Mouse (Mus musculus): ENCODE data around the gene Card11. TPM values are rescaled to one million over a fixed set of nuclear protein-coding genes. Genes with fewer than 3 reads are reported as not detected.

Card11 gene
- total RNA-seq, 1 experiment from 2014 or later = 0.63 TPM

DNA sequence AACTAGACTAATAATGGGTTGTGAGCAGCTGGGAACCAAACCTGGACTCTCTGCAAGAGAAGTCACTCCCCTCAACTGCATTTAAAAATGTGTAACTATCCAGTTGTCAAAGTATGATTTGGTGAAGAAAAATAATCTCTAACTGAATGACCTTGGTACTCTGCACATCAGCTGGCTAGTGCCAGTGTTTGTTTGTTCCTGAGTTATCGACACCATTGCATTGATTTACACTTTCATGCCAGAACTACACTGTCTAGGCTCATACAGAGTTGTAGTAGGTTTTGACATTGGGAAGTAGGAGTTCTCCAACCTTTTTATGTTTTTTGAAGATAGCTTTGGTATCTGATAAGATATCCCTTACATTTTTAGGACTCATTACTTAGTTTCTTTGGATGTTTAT, 81.9 kb downstream of the Card11 start:
- no peak for DNase-seq

DNA sequence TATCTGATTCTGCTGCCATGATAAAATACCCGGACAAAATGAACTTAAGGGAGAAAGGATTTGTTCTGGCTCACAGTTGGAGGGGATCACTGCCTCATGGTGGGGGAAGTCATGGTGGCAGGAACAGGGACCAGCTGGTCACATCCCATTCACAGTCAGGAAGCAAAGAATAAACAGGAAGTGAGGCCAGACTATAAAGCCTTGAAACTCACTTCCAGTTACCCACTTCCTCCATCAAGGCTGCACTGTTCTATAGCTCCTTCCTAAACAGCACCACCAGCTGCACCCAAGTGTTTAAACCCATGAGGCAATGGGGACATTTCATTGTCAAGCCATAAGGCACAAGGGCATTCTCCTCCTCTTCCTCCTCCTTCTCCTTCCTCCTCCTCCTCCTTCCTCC, 82.6 kb downstream of the Card11 start:
- no peak for DNase-seq

DNA sequence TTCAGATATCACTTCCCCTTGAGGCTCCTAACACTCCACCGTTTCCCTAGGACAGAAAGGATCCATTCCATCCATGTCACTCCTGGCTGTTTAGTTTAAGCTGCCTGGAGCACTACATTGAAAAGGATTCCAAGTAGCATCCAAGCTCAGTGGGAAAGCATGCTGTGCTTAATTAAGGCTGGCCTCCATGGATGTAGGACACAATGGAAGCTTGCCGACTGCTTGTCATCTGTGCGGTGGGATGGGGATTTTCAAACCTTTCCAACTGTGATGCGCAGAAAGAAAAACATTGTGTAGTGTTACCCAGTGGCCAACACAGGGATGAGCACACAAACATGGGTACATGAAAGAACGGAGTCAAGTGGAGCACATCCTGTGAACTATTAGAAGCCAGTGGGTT, 89.5 kb downstream of the Card11 start:
- no peak for DNase-seq

DNA sequence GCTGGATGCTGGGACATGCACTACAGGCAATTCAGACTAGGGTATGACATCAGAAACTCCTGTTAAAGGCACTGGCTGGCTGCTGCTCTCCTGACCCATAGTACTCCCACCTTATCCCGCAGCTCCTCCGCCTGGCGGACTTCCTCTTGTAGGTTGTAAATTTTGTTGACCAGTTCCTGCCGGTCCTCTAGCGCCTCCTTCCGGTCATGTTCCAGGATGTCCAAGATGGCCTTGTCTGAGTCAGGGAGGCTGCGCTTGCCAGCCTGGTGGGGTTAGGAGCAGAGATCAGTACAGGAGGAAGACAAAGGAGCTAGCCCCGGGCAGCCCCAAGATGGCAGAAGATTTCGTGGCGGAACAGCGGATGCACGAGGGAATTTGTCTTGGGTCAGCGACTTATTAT, 99.5 kb downstream of the Card11 start:
- DNase-seq = peak; percentile 69

DNA sequence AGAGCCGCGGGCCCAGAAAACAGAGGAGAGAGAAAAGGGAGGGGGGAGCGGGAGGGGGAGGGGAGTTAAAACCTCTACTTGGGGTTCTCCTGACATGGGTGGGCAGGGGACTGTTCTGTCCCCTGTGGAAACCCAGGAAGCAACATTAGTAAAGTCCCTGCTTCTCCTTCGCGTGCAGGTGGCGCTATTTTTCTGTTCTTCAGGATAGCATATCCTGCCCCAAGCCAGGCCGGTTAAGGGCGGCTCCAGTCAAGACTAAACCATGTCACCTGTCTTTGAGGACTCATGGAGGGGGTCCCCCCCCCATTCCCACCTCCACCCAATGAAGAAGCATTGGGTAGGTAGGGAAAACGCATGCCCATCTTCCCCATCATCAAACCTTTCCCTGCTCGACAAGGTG, 109.3 kb downstream of the Card11 start:
- DNase-seq = peak; percentile 12

DNA sequence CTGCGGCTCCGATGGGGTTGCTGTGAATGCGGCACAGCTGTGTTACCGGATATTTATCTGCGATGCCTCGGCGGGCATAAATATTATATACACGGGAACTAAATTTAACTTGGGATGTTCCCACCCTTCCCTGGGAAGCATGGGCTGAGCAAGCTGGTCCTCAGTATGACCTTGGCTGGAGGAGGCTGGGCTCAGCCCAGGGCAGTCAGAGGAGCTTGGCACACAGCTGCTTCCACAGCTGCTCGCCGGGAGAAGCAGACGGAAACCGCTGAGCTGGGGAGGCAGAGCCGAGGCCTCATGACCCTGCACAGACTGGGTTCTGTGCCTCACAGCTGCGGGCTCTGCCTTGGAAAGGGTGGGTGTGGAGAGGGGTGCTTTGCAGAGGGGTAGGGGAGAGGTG, 110.3 kb downstream of the Card11 start:
- peak; percentile 37 for DNase-seq

DNA sequence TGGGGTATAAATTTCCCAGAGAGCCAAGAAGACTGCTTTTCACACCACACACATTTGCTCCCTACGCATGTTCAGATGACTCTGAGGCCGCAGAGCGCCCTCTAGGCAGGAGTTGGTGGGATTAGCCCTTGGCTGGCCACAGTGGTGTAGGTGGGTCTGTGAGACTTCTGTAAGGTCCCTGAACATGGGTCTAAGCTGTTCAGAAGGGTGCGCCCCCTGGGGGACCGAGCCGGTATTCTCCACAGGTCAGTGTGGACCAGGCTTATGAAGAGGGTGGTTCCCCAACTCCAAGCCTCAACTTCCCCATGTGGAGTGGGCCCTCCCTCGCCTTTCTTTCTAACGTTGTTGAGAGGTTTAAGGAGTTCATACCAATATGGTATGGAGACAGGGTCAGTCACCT, 110.8 kb downstream of the Card11 start:
- DNase-seq = peak; percentile 61

DNA sequence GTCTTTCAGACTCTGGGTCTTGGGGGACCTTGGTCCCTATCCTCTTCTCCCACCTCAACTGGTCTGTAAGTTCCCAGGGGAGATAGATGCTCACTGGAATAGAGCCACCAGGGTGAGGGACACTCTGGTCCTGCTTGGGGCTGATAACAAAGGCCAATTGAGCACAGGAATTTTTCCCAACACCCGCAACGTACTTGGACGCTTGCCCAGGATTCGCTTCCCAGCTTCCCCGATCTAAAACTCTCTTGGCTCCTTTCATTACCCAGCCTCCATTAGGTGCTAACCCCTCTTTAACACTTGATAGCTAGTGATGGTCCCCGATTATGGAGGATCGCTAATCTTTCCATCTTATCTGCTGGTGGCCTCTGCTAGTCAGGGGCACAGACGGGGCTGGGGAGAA, 112.5 kb downstream of the Card11 start:
- no peak for DNase-seq

DNA sequence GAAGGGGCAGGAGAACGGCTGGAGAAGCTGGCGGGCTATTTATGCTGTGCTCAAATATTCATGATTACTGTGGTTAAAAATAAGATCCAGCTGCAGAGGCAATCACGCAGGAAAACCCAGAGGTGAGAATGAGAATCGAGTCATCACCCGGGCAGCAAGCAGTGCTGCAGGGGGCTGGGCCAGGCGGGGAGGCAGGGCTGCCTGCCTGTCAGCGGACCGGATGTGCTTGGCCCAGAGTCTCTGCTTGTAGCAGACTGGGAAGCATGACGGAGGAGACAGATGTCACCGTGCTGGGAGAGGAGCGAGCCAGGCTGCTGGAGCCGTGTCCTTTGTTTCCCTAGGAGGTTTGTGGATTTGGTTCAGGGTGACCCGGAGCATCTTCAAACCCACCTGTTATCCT, 115.4 kb downstream of the Card11 start:
- DNase-seq = peak; percentile 13

DNA sequence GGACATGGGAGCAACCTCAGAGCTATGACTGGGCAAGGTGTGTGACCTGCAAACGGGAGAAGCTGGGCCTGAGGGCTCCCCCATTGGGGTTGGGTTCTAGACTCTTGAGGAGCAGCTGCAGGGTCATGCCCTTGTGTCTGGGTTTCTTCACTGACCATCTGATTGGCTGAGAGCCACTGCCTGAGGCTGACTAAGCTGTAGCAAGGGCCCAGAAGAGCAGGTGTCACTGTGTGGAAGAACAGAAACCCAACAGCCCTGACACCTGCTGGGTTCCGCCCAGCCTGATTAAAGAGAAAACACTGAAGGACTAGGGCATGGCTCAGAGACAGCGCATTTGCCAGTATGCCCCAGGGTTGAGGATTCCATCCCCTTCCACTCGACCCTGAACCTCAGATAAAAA, 118.0 kb downstream of the Card11 start:
- no peak for DNase-seq

DNA sequence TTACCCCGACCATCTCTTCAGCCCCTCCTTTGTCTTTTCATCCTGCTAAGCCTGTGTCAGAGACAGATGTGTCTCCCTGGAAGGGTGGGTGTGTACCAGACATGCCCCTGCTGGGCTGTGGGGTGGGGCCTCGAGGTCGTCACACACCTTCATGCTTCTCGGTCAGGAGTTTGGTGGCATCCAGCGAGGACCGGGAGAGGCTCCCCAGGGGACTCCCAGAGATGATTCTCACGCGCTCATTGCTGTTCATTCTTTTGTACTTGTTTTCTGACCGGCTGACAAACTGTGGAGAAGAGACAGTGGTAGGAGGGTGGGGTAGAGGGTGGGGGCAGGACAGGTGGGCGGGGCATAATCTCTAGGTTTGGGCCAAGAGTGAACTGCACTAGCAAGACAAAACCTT, 120.2 kb downstream of the Card11 start:
- no peak for DNase-seq

DNA sequence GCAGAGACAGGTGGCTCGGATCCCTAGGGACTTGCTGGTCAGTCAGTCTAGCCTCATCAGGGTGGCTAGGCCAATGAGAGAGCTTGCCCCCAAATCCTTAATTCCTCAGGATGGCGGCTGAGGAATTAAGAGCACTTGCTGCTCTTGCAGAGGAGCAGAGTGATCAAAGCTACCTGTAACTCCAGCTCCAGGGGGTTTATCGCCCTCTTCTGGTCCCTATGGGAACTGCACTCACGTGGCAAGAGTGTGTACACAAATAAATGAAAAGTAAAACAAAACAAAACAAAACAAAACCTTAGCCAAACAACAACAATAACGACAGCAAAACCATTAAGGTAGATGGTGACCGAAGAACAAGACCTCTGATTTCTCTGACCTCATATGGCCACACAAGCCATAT, 121.7 kb downstream of the Card11 start:
- DNase-seq = no peak

DNA sequence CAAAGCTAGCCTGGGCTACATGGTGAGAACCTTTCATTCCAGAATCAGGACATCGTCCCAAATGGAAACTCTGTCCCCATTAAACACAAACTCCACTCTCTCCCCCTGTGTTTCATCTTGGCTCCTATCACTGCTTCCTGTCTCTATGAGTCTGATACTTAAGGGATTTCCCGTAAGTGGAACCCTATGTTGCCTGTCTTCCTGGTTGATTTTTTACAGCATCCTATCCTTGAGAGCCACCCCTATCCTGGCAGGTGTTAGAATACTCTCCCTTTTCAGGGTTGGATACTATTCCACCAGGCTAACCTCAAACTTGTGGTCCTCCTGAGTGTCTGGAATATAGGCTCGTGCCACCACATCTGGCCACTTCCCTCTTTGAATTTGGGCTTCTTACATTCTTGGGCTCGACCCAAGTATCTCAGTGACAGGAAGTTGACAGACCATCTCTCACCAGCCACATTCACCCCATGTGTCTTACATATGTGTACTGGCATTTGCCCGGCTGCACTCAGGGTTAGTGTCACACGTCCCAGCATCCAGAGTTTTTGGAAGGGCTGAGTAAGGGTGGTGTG, 126.6 kb downstream of the Card11 start:
- no peak for DNase-seq

DNA sequence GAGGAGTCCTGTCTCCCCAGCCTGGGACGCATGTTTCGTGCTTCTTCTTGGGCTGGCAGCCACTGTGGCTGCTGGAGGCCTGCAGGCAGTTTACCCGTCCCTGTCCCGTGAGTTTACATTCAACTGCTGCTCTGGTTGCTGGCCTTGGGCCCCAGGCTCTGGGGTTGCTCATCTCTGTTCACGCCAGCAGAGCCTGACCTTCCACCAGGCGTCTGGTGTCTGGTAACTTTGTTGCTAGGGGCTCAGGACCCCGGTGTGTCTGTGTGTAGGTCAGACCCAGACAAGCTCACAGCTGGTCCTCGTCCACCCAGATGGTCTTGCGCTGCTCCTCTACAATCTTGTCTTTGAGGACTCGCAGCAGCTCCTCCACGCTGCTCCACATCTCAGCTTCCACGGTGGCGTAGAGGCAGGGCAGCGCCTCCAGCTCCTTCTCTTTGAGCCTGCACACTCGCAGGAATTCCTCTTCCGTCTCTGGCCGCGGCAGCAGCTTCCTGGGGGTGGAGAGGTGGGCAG, 127.3 kb downstream of the Card11 start:
- DNase-seq = peak; percentile 59

DNA sequence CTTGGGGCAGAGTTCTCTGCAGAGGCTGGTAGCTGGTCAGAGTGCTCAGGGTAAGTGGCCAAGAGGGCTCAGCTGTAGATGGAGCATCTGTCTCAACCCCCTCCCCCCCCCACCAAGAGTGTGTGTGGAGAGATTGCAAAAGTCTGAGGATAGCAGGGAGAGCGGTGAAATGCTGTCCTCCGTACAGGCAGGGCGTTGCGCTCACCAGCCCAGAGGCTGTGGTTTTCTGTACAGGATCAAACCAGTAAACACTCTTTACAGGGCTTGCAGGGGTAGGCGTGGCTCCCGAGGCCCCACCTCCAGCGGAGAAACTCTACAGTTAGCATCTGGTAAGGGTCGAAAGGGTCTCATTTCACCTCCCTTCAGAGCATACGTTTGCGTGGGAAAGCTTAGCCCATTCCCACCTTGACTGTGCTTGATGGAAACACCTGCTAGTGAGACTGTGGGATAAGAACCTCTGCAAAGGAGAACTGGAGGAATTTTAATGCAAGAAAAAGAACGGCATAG, 127.8 kb downstream of the Card11 start:
- no peak for DNase-seq

DNA sequence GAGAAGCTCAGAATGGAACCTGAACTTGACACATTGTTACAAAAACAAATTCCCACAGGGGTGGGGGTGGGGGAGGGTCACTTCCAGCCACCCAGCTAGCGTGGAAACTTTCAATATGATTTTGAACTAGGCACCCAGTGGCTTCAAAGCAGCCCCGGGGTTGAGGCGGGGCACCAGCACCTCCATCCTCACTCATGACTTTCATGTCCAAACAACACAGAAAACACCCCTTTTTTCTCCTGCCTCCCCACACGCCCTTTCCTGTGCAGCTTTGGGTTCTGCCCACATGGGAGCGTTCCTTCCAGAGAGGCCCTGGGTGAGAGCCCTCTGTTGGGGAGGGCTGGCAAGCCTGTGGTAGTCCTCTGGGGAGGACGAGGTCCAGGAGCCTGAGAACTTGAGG, 129.1 kb downstream of the Card11 start:
- no peak for DNase-seq

DNA sequence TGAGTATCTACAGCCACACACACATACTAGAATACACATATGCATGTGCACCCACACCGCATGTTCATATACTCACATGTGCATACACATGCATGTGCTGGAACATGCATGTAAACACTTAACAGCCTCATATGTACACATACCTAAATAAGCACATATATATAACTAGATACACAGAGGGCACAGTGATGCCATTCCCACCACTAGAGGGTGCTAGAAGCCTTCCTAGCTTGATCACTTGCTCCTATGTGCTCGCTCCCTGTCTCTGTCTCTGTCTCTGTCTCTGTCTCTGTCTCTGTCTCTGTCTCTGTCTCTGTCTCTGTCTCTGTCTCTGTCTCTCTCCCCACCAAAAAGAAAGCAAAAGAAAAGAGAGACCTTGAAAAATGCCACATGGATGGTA, 131.3 kb downstream of the Card11 start:
- peak; percentile 70 for DNase-seq

DNA sequence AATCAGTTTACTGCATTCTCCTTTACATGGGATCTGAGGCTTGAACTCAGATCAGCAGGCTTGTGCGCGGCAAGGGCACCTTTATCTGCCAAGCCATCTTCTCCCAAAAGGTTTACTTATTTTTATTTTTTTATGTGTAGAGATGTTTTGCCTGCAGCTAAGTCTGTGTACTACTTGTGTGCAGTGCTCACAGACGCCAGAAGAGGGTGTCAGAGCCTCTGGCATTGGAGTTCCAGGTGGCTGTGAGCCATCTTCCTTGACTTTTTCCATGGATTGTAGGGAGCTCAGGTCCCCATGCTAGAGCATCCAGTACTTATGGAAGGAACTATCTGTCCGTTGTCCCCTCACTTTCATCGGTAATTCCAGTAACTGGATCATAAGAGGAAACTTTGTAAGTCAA, 140.7 kb downstream of the Card11 start:
- DNase-seq = no peak

DNA sequence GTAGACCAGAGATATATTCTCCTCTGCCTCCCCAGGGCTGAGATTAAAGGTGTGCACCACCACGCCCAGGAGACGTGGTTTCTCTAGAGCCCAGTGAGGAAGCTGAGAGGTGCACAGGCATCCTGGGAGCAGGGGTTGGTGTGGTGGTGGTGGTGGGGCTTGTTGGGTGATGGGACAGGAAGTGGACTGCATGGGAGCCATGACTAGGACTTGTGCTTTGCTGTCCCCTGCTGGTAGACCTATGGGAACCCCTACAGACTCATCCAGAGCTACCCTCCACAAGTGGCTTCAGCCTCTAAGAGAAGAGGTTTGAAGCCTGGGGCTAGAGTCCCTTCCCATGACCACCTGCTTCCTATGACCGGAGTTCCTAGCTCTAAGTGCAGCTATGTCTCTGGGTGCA, 142.0 kb downstream of the Card11 start:
- DNase-seq = peak; percentile 11

DNA sequence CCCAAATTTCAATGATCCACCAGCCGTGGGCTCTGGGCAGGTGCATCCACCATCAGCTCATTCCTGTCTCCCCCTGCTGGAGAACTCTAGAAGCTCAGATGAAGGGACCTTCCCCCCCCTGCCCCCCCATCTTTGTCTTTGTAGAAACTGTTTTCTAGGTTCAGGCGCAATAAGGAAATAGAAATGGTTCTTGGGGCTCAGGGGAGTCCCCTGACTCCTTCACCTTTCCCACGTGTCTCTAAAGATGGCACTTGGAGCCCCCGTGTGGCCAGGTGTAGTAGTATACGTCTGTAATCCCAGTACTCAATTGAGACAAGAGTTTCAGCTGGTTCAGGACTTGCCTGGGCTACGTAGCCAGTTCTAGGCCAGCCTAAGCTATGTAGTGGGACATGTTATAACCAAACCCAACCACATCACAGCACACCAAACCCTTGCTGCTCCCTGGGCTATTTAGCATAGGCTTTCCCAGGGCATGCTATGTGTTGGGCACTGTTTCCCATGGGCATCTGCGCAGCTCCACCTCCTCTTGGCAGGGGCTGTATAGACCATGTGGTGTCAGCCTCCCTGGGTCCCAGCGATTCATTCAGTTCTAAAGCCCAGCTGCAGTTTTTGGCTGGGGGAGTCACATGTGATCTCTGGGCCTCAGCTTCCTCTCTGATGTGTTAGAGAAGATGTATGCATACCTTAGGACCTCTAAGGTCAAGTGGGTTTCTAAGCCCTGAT, 142.8 kb downstream of the Card11 start:
- no peak for DNase-seq

DNA sequence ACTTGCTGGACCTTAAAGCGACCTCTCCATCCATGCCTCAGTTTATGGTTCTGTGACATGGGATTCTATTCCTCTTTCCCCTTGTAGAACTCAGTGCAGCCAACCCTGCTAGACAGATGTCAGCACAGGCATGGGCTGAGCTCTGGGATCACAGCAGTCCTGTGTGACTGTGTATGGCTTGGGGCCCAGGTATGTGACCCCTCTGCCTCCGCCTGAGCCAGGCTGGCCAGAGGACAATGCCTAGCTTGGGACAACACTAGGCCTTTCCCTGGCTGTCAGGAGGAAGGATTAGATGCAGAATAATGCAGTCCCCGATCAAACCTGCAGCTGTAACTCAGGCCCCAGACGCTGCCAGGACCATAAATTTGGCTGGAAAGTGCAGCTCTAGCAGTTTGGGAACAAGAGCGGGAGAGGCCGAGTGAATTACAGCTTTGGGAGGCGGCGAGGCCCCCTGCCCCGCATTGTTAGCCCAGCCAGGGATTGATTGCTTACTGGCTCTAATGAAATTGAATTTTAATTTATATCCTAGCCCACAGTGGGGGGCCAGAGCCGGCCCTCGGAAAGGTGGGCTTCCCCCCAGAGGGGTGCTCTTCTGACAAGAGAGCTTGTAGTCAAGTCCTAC, 144.4 kb downstream of the Card11 start:
- no peak for DNase-seq

DNA sequence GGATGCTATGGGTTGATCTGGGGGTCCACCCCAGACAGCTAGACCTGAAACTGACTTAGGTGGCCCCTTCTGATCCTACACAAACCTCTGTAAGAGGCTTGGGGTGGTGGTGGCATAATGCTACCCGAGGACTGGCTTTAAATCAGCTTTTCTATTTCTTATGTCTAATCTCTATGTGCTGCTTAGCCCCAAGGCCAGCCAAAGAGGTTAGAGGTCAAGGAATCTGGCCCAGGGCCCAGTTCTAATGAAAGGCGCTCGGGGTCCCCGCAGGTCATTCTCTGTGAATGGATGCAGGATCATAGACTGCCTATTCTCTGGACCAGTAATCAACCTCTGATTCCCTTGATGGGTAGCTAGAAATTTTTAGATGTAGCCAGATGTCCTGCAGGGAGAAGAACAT, 145.7 kb downstream of the Card11 start:
- peak; percentile 37 for DNase-seq

DNA sequence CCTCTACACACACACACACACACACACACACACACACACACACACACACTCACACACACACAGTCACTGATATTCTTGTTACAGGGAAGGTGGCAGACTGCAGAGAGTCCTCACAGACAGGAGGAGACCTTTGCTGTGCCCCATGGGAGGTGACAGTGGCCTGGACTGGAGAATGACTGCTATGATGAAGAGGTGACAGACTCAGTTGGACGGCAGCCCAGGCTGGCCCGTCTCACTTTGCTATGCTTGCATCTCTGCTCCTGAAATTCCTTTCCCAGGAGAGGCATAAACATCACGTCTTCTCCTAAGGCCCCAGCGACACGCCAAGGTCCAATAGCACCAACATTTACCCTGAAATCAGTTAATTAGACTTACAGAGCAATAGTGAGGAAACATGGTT, 146.7 kb downstream of the Card11 start:
- DNase-seq = peak; percentile 23

All from adrenal gland, postnatal 14 days (tissue).